Mouse (Mus musculus) limb, embryonic 14.5 days (tissue): ENCODE measurements around the gene Tnik. TPM values are rescaled to one million over a fixed set of nuclear protein-coding genes. Genes with fewer than 3 reads are reported as not detected.

Source experiments
- ATAC-seq: fragments of 200-750 bp; cut with Nextera tagmentation; 2 replicates; pipeline ENCODE4 v1.8.0; 2017; ENCODE audit warnings: low read depth, moderate number of reproducible peaks, moderate TSS enrichment; ENCODE audit not compliant: low FRiP score
- DNase-seq: peaks from one replicate; pipeline ENCODE4 v3.0.0-alpha.2; 2015; ENCODE audit warnings: low spot score
- H3K27ac ChIP-seq: fragments of 300-500 bp; sonication (generic); replicated peaks from 2 replicates; pipeline ENCODE4 v1.5.1; 2014; ENCODE audit warnings: low read depth, mild to moderate bottlenecking, low read length, moderate library complexity, mixed read lengths
- H3K27me3 ChIP-seq: fragments of 300-500 bp; sonication (generic); 2 replicates; pipeline ENCODE4 v1.6.1; 2014; ENCODE audit warnings: low read length, mixed read lengths; ENCODE audit not compliant: control insufficient read depth, insufficient read depth
- H3K36me3 ChIP-seq: fragments of 300-500 bp; sonication (generic); 2 replicates; pipeline ENCODE4 v1.6.1; 2014; ENCODE audit warnings: mild to moderate bottlenecking, low read length, moderate library complexity, mixed read lengths; ENCODE audit not compliant: control insufficient read depth, insufficient read depth
- H3K4me1 ChIP-seq: fragments of 300-500 bp; sonication (generic); 2 replicates; pipeline ENCODE4 v1.6.1; 2014; ENCODE audit warnings: antibody characterized with exemption, low read length, mixed read lengths; ENCODE audit not compliant: control insufficient read depth, insufficient read depth
- H3K4me2 ChIP-seq: fragments of 300-500 bp; sonication (generic); replicated peaks from 2 replicates; pipeline ENCODE4 v1.6.1; 2014; ENCODE audit warnings: low read depth, mild to moderate bottlenecking, low read length, moderate library complexity; ENCODE audit not compliant: severe bottlenecking
- H3K4me3 ChIP-seq: fragments of 300-500 bp; sonication (generic); replicated peaks from 2 replicates; pipeline ENCODE4 v1.5.1; 2014; ENCODE audit warnings: low read length
- H3K9ac ChIP-seq: fragments of 300-500 bp; sonication (generic); 2 replicates; pipeline ENCODE4 v1.6.1; 2014; ENCODE audit warnings: mild to moderate bottlenecking, low read depth, low read length, moderate library complexity; ENCODE audit not compliant: severe bottlenecking
- H3K9me3 ChIP-seq: fragments of 300-500 bp; sonication (generic); 2 replicates; pipeline ENCODE4 v1.6.1; 2016; ENCODE audit warnings: low read length; ENCODE audit not compliant: control insufficient read depth
- POLR2A ChIP-seq: fragments of 200-500 bp; IDR thresholded peaks from 2 replicates; pipeline ENCODE4 v1.8.0; 2012; ENCODE audit warnings: inconsistent platforms, mild to moderate bottlenecking, moderate library complexity, borderline replicate concordance; ENCODE audit not compliant: insufficient read depth, insufficient read length; ENCODE audit errors: extremely low read depth
- WGBS: fragments of 180-500 bp; shearing (Covaris S2); extraction: QIAGEN DNeasy Blood & Tissue Kit; methylation state at CpG from one replicate; pipeline ENCODE4 v1.1.7; 2014; 5-methylcytosine and 5-hydroxymethylcytosine counted together
- polyA plus RNA-seq, 2 experiments: library from polyadenylated mRNA; depleted of rRNA in 1 of 2; stranded (reverse) in 1 of 2; unstranded in 1 of 2; fragments of >200 nt; fragmentation: Nextera tagmentation in 1 of 2; extraction: Ambion mirVana in 1 of 2; gene quantifications; 2 replicates each; pipeline versions ENCODE4 v1.2.1 to v1.2.3; 2012 to 2014

Tnik gene
- polyA plus RNA-seq, 2 experiments: 5.4 to 9.6 TPM

DNA sequence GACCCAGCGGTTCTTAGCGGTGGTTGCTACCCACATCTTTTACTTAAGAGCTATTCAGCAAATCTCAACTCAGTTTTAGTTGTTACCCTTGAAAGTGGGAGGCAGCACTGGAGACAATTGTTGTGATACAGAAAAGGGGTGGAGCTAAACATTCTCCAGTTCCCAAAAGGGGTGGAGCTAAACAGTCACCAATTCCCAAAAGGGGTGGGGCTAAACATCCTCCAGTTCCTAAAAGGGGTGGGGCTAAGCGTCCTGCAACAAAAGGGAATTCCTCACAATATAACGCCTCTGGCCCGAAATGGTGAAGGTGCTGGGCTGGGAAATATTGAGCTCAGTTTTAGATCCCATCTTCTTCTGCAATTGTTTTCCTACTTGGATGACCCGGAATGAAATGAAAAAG, 363.8 kb downstream of the Tnik start:
- no peak for TF ChIP-seq POLR2A
- WGBS: 90% methylated on average over 6 of the region's 6 CpGs
- Histone ChIP-seq H3K36me3 (no peaks in the 10 kb centered on the region), H3K4me3 (no peak overlapping the region), H3K4me1 (no peaks in the 10 kb centered on the region), H3K27me3 (no peaks in the 10 kb centered on the region), H3K4me2 (no peak overlapping the region), H3K27ac (no peak overlapping the region), H3K9me3 (no peaks in the 10 kb centered on the region), H3K9ac (no peak overlapping the region)
- DNase-seq (no peak), ATAC-seq (no peak)

DNA sequence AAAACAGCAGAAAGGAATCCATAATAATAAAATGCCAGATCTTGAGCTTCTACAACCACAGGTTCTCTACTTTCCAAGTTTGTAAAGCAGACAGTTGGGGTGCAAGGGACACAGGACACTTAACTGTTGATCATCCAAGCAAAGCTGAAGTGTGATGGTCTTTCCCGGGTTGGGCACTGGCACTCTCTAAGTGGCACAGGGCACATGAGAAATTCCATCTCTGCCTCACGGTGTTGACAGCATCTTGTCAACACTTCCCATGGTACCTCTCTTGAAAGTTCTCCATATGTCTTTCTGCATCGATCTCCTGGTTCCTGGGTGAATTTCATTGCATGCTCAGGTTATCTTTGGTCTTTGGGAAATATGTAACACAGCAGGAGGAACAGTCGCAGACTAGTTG, 373.8 kb downstream of the Tnik start:
- 83% methylated on average over 4 of the region's 4 CpGs for WGBS

DNA sequence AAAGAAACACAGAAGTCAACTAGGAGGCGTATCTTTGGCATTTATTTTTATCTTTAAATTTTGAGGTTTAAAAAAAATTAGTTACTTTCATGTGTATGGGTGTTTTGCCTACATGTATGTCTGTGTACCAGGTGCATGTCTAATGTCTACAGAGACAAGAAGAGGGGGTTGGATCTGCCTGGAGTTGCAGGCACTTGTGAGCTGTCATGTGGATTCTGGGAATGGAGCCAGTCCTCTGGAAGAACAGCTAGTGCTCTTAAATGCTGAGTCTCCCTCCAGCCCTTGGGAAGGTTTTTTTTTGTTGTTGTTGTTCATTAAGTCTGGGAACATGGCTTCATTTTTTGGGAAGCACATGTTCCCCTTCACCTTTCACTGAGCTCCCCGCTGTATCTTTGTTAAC, 375.9 kb downstream of the Tnik start:
- H3K9me3 ChIP-seq: no peaks in the 10 kb centered on the region
- H3K36me3 ChIP-seq: no peaks in the 10 kb centered on the region
- ATAC-seq: no peak
- H3K4me2 ChIP-seq: no peak overlapping the region
- TF ChIP-seq POLR2A: no peak
- 70% methylated on average over 2 of the region's 2 CpGs for whole genome bisulfite sequencing
- peak; percentile 68 for DNase-seq
- no peak overlapping the region for H3K4me3 ChIP-seq
- no peak overlapping the region for H3K9ac ChIP-seq
- no peak overlapping the region for H3K27ac ChIP-seq
- H3K4me1 ChIP-seq: no peaks in the 10 kb centered on the region
- H3K27me3 ChIP-seq: no peaks in the 10 kb centered on the region

More for the DNA sequence above, 373.8 kb downstream of the Tnik start:
- H3K27me3 ChIP-seq: no peaks in the 10 kb centered on the region
- no peaks in the 10 kb centered on the region for H3K4me1 ChIP-seq
- no peak overlapping the region for H3K27ac ChIP-seq
- H3K36me3 ChIP-seq: no peaks in the 10 kb centered on the region
- H3K9me3 ChIP-seq: no peaks in the 10 kb centered on the region
- DNase-seq (no peak), ATAC-seq (no peak)
- TF ChIP-seq POLR2A: no peak
- H3K4me2 ChIP-seq: no peak overlapping the region
- no peak overlapping the region for H3K4me3 ChIP-seq
- no peak overlapping the region for H3K9ac ChIP-seq

DNA sequence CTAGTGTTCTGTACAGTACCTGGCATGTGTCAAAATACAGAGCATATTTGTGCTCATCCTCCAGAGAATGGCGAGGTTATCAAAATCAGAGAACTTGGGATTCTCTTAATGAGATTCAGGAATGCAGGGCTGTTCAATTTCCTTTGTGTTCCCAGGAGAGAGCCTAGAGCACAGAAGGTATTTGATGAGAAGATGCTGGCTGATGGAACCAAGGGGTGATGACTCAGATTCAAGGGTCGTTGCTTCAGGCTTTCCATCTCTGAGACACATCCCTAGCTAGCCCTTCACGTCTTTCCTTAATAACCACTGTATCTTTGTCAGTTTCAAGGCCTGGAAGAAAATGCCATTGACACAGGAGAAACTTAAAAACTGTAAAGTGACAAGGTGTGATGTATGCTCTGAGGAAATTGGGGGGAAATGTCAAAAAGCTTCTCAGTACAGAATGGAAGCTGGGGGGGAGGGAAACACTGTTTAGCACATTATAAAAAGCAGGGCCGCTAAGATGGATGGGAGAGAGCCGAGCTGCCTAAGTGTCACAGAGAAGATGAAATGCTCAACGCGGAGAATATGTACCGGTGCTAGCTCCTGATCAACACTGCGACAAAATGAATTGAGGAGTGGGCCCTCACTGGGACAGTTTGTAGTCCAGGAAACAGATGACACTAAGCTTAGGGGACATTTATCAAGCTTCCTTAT, 380.4 kb downstream of the Tnik start:
- Histone ChIP-seq H3K27ac (no peak overlapping the region), H3K4me1 (no peaks in the 10 kb centered on the region), H3K4me2 (no peak overlapping the region), H3K9ac (no peak overlapping the region), H3K4me3 (no peak overlapping the region), H3K27me3 (no peaks in the 10 kb centered on the region), H3K9me3 (no peaks in the 10 kb centered on the region), H3K36me3 (no peaks in the 10 kb centered on the region)
- DNase-seq: no peak
- WGBS: 70% methylated on average over 9 of the region's 9 CpGs
- TF ChIP-seq POLR2A: no peak
- no peak for ATAC-seq

DNA sequence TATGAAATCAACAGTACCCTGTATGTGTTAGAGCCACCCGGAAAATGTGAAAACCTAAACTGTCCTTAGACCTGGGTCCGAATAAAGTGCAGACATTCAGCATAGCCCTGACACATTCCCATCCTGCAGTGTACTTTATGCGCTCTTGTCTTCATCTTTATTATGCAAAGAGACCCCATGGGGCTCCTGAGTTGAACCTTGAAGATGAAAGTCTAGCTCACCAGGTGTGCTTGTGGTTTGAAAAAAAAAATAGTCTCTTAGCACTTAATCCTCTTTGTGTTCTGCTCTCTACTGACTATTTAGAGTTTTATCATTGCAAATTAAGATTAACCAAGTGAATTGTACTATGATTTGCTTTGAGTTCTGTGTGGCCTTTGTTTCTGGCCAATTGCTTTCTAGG, 389.6 kb downstream of the Tnik start:
- no peak for DNase-seq
- WGBS: 63% methylated on average over 3 of the region's 3 CpGs
- no peak for TF ChIP-seq POLR2A
- H3K27me3 ChIP-seq: no peaks in the 10 kb centered on the region
- no peaks in the 10 kb centered on the region for H3K4me1 ChIP-seq
- H3K4me3 ChIP-seq: no peak overlapping the region
- no peaks in the 10 kb centered on the region for H3K9me3 ChIP-seq
- no peak overlapping the region for H3K9ac ChIP-seq
- no peak for ATAC-seq
- no peak overlapping the region for H3K27ac ChIP-seq
- H3K4me2 ChIP-seq: no peak overlapping the region
- no peaks in the 10 kb centered on the region for H3K36me3 ChIP-seq
